Mouse (Mus musculus) embryonic facial prominence, embryonic 11.5 days (tissue): Measurements from ENCODE around the gene Fgfr2. TPM values are rescaled to one million over a fixed set of nuclear protein-coding genes. Genes with fewer than 3 reads are reported as not detected.
"Not testable (repeated sequence)": the region's sequence is repeated elsewhere in the genome, so short reads cannot be mapped to it uniquely, and the experiment has no call there.

Experiments used
- ATAC-seq: fragments of 200-750 bp; cut with Nextera tagmentation; replicated peaks from 2 replicates; pipeline ENCODE4 v1.8.0; 2017; ENCODE audit warnings: low read depth; ENCODE audit not compliant: insufficient number of reproducible peaks, low FRiP score, low TSS enrichment
- DNase-seq: peaks from one replicate; pipeline ENCODE4 v3.0.0-alpha.2; 2015; ENCODE audit warnings: low spot score
- H3K27ac ChIP-seq: fragments of 300-500 bp; sonication (generic); replicated peaks from 2 replicates; pipeline ENCODE4 v1.5.1; 2014; ENCODE audit warnings: mild to moderate bottlenecking, low read depth, low read length, control low read depth
- H3K27me3 ChIP-seq: fragments of 300-500 bp; sonication (generic); 2 replicates; pipeline ENCODE4 v1.6.1; 2014; ENCODE audit warnings: mild to moderate bottlenecking, low read length, moderate library complexity, mixed read lengths; ENCODE audit not compliant: control insufficient read depth, insufficient read depth
- H3K36me3 ChIP-seq: fragments of 300-500 bp; sonication (generic); replicated peaks from 2 replicates; pipeline ENCODE4 v1.6.1; 2014; ENCODE audit warnings: low read depth, mild to moderate bottlenecking, low read length, moderate library complexity, mixed read lengths; ENCODE audit not compliant: control insufficient read depth, insufficient read depth
- H3K4me1 ChIP-seq: fragments of 300-500 bp; sonication (generic); 2 replicates; pipeline ENCODE4 v1.6.1; 2014; ENCODE audit warnings: low read length, mixed read lengths; ENCODE audit not compliant: control insufficient read depth, insufficient read depth
- H3K4me2 ChIP-seq: fragments of 300-500 bp; sonication (generic); 2 replicates; pipeline ENCODE4 v1.6.1; 2014; ENCODE audit warnings: low read depth, mild to moderate bottlenecking, control low read depth, low read length, moderate library complexity
- H3K4me3 ChIP-seq: fragments of 300-500 bp; sonication (generic); 2 replicates; pipeline ENCODE4 v1.5.1; 2014; ENCODE audit warnings: low read depth, low read length, control low read depth
- H3K9ac ChIP-seq: fragments of 300-500 bp; sonication (generic); replicated peaks from 2 replicates; pipeline ENCODE4 v1.6.1; 2014; ENCODE audit warnings: mild to moderate bottlenecking, control low read depth, low read length
- H3K9me3 ChIP-seq: fragments of 300-500 bp; sonication (generic); replicated peaks from 2 replicates; pipeline ENCODE4 v1.6.1; 2016; ENCODE audit warnings: mild to moderate bottlenecking, low read length, inconsistent platforms, mixed read lengths; ENCODE audit not compliant: control insufficient read depth
- WGBS: fragments of 180-500 bp; shearing (Covaris S2); extraction: QIAGEN DNeasy Blood & Tissue Kit; methylation state at CpG from one replicate; pipeline ENCODE4 v1.1.7; 2014; 5-methylcytosine and 5-hydroxymethylcytosine counted together
- polyA plus RNA-seq: library from polyadenylated mRNA; unstranded; fragments of >200 nt; fragmentation: Nextera tagmentation; extraction: Ambion mirVana; gene quantifications from 2 replicates; pipeline ENCODE4 v1.2.1, GENCODE M21; 2014

The Fgfr2 gene
- polyA plus RNA-seq, 1 experiment from 2014 or later = 75.6 TPM

- Histone ChIP-seq H3K9ac (no peak overlapping the region), H3K27ac (no peak overlapping the region), H3K4me1 (no peaks in the 10 kb centered on the region), H3K27me3 (no peaks in the 10 kb centered on the region), H3K36me3 (no peaks in the 10 kb centered on the region), H3K9me3 (no peaks in the 10 kb centered on the region), H3K4me3 (no peak overlapping the region), H3K4me2 (no peak overlapping the region)
- ATAC-seq (no peak), DNase-seq (no peak)
- whole genome bisulfite sequencing = 72% methylated on average over 3 of the region's 3 CpGs
These were observed 1990.0 kb downstream of the Fgfr2 start for GRCm38 (mm10) chr7:131133181-131133580.

DNA sequence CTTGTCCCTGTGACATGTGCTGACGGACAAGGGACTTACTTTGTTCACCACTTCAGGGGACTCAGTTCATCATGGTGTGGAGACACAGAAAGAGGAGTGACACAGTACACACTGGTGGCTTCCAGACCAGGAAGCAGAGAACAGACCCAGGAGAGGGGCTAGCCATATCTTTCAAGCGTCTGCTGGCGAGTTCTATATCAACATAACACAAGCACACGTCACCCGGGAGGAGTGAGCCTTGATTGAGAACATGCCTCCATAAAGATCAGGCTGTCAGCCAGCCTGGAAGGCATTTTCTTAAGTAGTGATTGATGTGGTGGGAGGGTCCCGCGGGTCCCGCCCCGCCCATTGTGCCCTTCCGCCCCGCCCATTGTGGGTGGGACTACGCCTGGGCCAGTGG lies 1993.1 kb downstream of the Fgfr2 start:
- 65% methylated on average over 12 of the region's 12 CpGs for WGBS
- Histone ChIP-seq H3K9ac (no peak overlapping the region), H3K4me1 (no peaks in the 10 kb centered on the region), H3K27ac (no peak overlapping the region), H3K4me2 (no peak overlapping the region), H3K27me3 (no peaks in the 10 kb centered on the region), H3K9me3 (no peaks in the 10 kb centered on the region), H3K4me3 (no peak overlapping the region), H3K36me3 (no peaks in the 10 kb centered on the region)
- ATAC-seq = no peak
- no peak for DNase-seq

DNA sequence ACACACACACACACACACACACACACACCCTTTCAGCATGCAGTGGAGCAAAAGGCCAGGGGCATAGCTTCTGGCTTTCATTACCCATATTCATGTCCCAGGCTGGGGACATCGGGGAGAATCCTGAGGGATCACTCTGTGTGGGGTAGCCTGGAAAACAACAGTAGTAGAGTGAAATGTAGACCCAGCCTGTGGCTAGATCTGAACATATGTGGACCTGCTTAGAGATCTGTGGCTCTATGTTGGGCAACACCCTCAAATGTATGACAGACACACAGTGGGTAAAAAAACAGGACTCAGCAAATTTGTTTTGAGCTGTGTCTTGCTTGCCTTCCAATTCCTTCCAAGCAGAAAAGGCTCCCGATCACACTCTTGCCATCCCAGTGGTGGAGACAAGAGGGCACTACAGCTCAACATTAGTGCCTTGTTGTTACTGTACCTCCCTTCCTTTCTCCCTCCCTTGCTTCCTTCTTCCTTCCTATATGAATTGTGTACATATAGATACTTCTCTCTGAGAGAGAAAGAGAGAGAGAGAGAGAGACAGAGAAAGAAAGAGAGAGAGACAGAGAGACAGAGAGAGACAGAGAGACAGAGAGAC lies 2000.8 kb downstream of the Fgfr2 start:
- no peaks in the 10 kb centered on the region for H3K36me3 ChIP-seq
- no peaks in the 10 kb centered on the region for H3K4me1 ChIP-seq
- DNase-seq (no peak), ATAC-seq (no peak)
- H3K9ac ChIP-seq = no peak overlapping the region
- no peaks in the 10 kb centered on the region for H3K27me3 ChIP-seq
- H3K4me3 ChIP-seq = no peak overlapping the region
- no peak overlapping the region for H3K4me2 ChIP-seq
- no peak overlapping the region for H3K27ac ChIP-seq
- 85% methylated on average over 2 of the region's 2 CpGs for WGBS
- no peaks in the 10 kb centered on the region for H3K9me3 ChIP-seq

DNA sequence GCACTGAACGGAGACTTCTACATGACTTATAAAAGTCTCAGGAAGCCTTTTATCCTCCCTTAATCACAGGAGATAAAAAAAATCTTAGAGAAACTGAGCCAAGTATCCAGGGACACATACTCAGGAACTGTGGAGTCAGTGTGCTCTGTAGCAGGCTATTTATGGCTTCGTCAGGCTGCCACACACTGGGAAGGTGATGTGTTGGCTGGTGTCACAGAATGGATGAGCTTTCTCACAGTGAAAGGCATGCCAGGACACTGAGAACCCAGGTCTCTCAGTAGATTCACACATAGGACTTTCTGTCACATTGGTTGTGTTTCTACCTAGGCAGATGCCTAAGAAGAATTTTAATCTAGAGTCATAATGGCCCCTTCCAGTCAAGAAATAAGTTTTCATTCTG lies 2008.7 kb downstream of the Fgfr2 start:
- Histone ChIP-seq H3K36me3 (no peaks in the 10 kb centered on the region), H3K9me3 (no peaks in the 10 kb centered on the region), H3K4me3 (no peak overlapping the region), H3K9ac (no peak overlapping the region), H3K4me2 (no peak overlapping the region), H3K27ac (no peak overlapping the region), H3K27me3 (no peaks in the 10 kb centered on the region), H3K4me1 (no peaks in the 10 kb centered on the region)
- ATAC-seq (no peak), DNase-seq (no peak)
- WGBS = 82% methylated on average over 2 of the region's 2 CpGs

- 78% methylated on average over 6 of the region's 6 CpGs for WGBS
- no peaks in the 10 kb centered on the region for H3K27me3 ChIP-seq
- H3K4me1 ChIP-seq = no peaks in the 10 kb centered on the region
- no peaks in the 10 kb centered on the region for H3K9me3 ChIP-seq
- H3K4me3 ChIP-seq = no peak overlapping the region
- no peak overlapping the region for H3K27ac ChIP-seq
- ATAC-seq (no peak), DNase-seq (no peak)
- H3K36me3 ChIP-seq = no peaks in the 10 kb centered on the region
- no peak overlapping the region for H3K4me2 ChIP-seq
- no peak overlapping the region for H3K9ac ChIP-seq
These were observed 2009.5 kb downstream of the Fgfr2 start for GRCm38 (mm10) chr7:131113676-131114075.

GRCm38 (mm10) chr7:131112486-131112885 lies 2010.7 kb downstream of the Fgfr2 start:
- DNase-seq = peak; percentile 80
- Histone ChIP-seq H3K4me2 (no peak overlapping the region), H3K9me3 (no peaks in the 10 kb centered on the region), H3K4me1 (no peaks in the 10 kb centered on the region), H3K27me3 (no peaks in the 10 kb centered on the region), H3K27ac (no peak overlapping the region), H3K9ac (no peak overlapping the region), H3K4me3 (no peak overlapping the region), H3K36me3 (no peaks in the 10 kb centered on the region)
- 22% methylated on average over 3 of the region's 3 CpGs for WGBS
- no peak for ATAC-seq

DNA sequence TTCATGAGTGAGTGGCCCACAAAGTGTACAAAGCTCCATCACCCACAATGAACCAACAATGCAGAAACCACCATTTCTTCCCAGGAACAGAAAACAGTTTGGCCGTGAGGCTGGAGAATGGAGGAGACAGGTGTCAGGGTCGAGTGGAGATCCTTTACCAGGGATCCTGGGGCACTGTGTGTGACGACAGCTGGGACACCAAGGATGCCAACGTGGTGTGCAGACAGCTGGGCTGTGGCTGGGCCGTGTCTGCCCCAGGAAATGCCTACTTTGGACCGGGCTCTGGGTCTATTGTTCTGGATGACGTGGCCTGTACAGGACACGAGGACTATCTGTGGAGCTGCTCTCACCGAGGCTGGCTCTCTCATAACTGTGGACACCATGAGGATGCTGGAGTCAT lies 2040.7 kb downstream of the Fgfr2 start:
- not testable (repeated sequence) for H3K36me3 ChIP-seq, H3K27me3 ChIP-seq, DNase-seq, H3K27ac ChIP-seq, H3K9me3 ChIP-seq, H3K4me3 ChIP-seq, ATAC-seq, H3K4me1 ChIP-seq, H3K4me2 ChIP-seq, H3K9ac ChIP-seq
- WGBS = 79% methylated on average over 9 of the region's 9 CpGs

GRCm38 (mm10) chr7:131075956-131076355 lies 2047.2 kb downstream of the Fgfr2 start:
- Histone ChIP-seq H3K27me3 (no peaks in the 10 kb centered on the region), H3K36me3 (no peaks in the 10 kb centered on the region), H3K4me2 (no peak overlapping the region), H3K4me1 (no peaks in the 10 kb centered on the region), H3K9ac (no peak overlapping the region), H3K4me3 (no peak overlapping the region), H3K9me3 (no peaks in the 10 kb centered on the region), H3K27ac (no peak overlapping the region)
- ATAC-seq (no peak), DNase-seq (peak; percentile 44)
- 0% methylated on average over 1 of the region's 1 CpGs for WGBS
